Mouse (Mus musculus) limb, embryonic 11.5 days (tissue): ENCODE measurements around the gene Aunip. TPM values are rescaled to one million over a fixed set of nuclear protein-coding genes. Genes with fewer than 3 reads are reported as not detected.

Source experiments
- ATAC-seq: fragments of 200-750 bp; cut with Nextera tagmentation; 2 replicates; pipeline ENCODE4 v1.8.0; 2017; ENCODE audit warnings: low read depth; ENCODE audit not compliant: insufficient number of reproducible peaks, low FRiP score, low TSS enrichment
- DNase-seq: peaks from one replicate; pipeline ENCODE4 v3.0.0-alpha.2; 2015; ENCODE audit warnings: low spot score
- H3K27ac ChIP-seq: fragments of 300-500 bp; sonication (generic); replicated peaks from 2 replicates; pipeline ENCODE4 v1.5.1; 2014; ENCODE audit warnings: low read depth, mild to moderate bottlenecking, low read length
- H3K27me3 ChIP-seq: fragments of 300-500 bp; sonication (generic); 2 replicates; pipeline ENCODE4 v1.6.1; 2014; ENCODE audit warnings: mild to moderate bottlenecking, low read length, mixed read lengths; ENCODE audit not compliant: control insufficient read depth, insufficient read depth
- H3K36me3 ChIP-seq: fragments of 300-500 bp; sonication (generic); 2 replicates; pipeline ENCODE4 v1.6.1; 2014; ENCODE audit warnings: mild to moderate bottlenecking, low read length, moderate library complexity, mixed read lengths; ENCODE audit not compliant: control insufficient read depth, insufficient read depth
- H3K4me1 ChIP-seq: fragments of 300-500 bp; sonication (generic); 2 replicates; pipeline ENCODE4 v1.6.1; 2014; ENCODE audit warnings: low read length, mixed read lengths; ENCODE audit not compliant: control insufficient read depth, insufficient read depth
- H3K4me2 ChIP-seq: fragments of 300-500 bp; sonication (generic); 2 replicates; pipeline ENCODE4 v1.6.1; 2014; ENCODE audit warnings: low read depth, mild to moderate bottlenecking, moderate library complexity; ENCODE audit not compliant: severe bottlenecking
- H3K4me3 ChIP-seq: fragments of 300-500 bp; sonication (generic); 2 replicates; pipeline ENCODE4 v1.5.1; 2014; ENCODE audit warnings: low read depth, low read length
- H3K9ac ChIP-seq: fragments of 300-500 bp; sonication (generic); 2 replicates; pipeline ENCODE4 v1.6.1; 2014; ENCODE audit warnings: mild to moderate bottlenecking, low read length
- H3K9me3 ChIP-seq: fragments of 300-500 bp; sonication (generic); 2 replicates; pipeline ENCODE4 v1.6.1; 2016; ENCODE audit warnings: low read length; ENCODE audit not compliant: control insufficient read depth
- WGBS: fragments of 180-500 bp; shearing (Covaris S2); extraction: QIAGEN DNeasy Blood & Tissue Kit; methylation state at CpG from one replicate; pipeline ENCODE4 v1.1.7; 2014; 5-methylcytosine and 5-hydroxymethylcytosine counted together
- polyA plus RNA-seq: library from polyadenylated mRNA; unstranded; fragments of >200 nt; fragmentation: Nextera tagmentation; extraction: Ambion mirVana; gene quantifications from 2 replicates; pipeline ENCODE4 v1.2.1, GENCODE M21; 2014

Aunip gene
- polyA plus RNA-seq, 1 experiment from 2014 or later, result 10.0 TPM

DNA sequence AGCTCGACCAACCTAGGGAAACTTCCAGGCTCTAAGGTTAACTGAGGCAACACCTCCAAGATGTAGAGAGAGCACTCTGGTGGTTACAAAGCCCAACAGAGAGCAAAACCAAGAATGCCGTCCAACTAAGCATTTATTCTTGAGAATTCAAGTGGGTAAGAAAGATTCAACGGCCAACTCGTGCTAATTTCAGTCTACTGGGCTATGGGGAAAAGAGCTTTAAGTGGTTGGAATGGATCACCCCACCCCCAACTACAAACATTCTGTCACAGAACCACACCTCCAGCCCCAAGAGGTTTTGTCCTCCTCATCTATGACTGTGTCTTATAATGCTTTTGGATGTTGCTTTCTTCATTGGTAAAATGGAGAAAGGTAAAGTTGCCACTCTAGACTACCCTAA lies 22.1 kb downstream of the Aunip start:
- H3K4me3 ChIP-seq, result no peak overlapping the region
- ATAC-seq (no peak), DNase-seq (no peak)
- H3K27me3 ChIP-seq, result no peaks in the 10 kb centered on the region
- peaks cover 10% of the 10 kb centered on the region; the same call in 1 of the 2 replicates for H3K36me3 ChIP-seq
- H3K9me3 ChIP-seq, result no peaks in the 10 kb centered on the region
- peaks cover 15% of the 10 kb centered on the region; the same call in 1 of the 2 replicates for H3K4me1 ChIP-seq
- 88% methylated on average over 4 of the region's 4 CpGs for WGBS
- no peak overlapping the region for H3K27ac ChIP-seq
- H3K4me2 ChIP-seq, result no peak overlapping the region
- no peak overlapping the region for H3K9ac ChIP-seq

GRCm38 (mm10) chr4:134533421-134533820 lies 22.6 kb downstream of the Aunip start:
- 85% methylated on average over 4 of the region's 4 CpGs for WGBS
- no peaks in the 10 kb centered on the region for H3K27me3 ChIP-seq
- peak overlapping the region; percentile 95; the same call in 1 of the 2 replicates for H3K4me2 ChIP-seq
- peaks cover 15% of the 10 kb centered on the region; the same call in 1 of the 2 replicates for H3K4me1 ChIP-seq
- no peak overlapping the region; the same call in 1 of the 2 replicates for H3K9ac ChIP-seq
- no peak overlapping the region for H3K4me3 ChIP-seq
- no peak overlapping the region for H3K27ac ChIP-seq
- no peaks in the 10 kb centered on the region for H3K9me3 ChIP-seq
- DNase-seq, result no peak
- H3K36me3 ChIP-seq, result peaks cover 10% of the 10 kb centered on the region; the same call in 1 of the 2 replicates
- no peak for ATAC-seq

GRCm38 (mm10) chr4:134534124-134534886 lies 23.5 kb downstream of the Aunip start:
- Histone ChIP-seq H3K4me3 (peak overlapping the region; percentile 92), H3K4me1 (peaks cover 15% of the 10 kb centered on the region; the same call in 1 of the 2 replicates), H3K27ac (peak overlapping the region; percentile 71), H3K9ac (peak overlapping the region; percentile 77), H3K4me2 (peak overlapping the region; percentile 95), H3K27me3 (no peaks in the 10 kb centered on the region), H3K9me3 (no peaks in the 10 kb centered on the region), H3K36me3 (peaks cover 6% of the 10 kb centered on the region; the same call in 1 of the 2 replicates)
- peak; percentile 71 for DNase-seq
- WGBS, result under 1% methylated on average over 57 of the region's 57 CpGs
- peak; percentile 40 for ATAC-seq

DNA sequence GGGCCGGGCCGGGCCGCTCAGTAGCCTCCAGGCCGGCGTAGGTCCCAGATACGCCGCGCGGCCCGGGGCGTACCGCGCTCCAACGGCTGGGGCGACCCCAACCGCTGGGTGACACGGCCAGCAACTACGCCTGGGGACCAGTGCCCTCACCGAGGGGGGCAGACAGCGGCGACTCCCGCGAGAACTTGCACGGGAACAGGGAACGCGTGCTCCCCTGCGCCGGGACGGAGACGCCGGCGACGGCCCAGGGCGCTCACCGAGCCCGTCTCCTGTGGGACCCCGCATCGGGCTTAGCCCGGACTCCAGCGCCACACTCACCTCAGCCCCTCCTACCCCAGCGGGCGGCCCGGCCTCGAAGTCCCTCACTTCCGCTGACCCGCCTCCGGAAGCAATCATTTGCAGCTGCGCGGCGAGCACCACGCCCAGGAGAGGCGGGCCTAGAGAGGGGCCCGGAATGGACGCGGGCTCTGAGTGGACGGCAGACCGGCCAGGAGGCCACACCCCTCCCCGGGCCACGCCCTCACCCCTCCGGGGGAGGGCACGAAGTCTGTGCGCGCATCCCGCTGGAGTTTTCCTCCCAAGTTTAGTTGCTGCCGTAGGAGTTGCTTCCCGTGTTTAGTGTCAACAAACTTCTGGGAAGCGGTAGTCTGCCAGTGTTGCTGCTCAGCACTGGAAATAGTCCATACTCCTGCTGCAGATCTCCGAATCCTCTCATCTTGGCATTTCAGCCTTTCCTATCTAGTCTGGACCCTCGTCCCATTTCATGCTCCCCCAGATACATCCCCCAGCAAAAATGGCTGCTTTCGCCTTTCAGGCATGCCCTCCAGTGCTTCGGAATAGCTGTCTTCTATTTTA lies 24.4 kb downstream of the Aunip start, which contains the start of gene Mtfr1l:
Mtfr1l (minus strand) TSS at position 456 of the 855 bp plus-strand sequence.
- Histone ChIP-seq H3K9ac (peak within 1 kb of the TSS; percentile 77), H3K4me2 (peak within 1 kb of the TSS; percentile 95), H3K36me3 (peaks cover 2% of the 10 kb centered on the region; the same call in 1 of the 2 replicates), H3K4me3 (peak within 1 kb of the TSS; percentile 92), H3K9me3 (no peaks in the 10 kb centered on the region), H3K27ac (peak within 1 kb of the TSS; percentile 71), H3K4me1 (peaks cover 15% of the 10 kb centered on the region; the same call in 1 of the 2 replicates), H3K27me3 (no peaks in the 10 kb centered on the region)
- ATAC-seq, result peak; percentile 96
- under 1% methylated on average over 68 of the region's 71 CpGs for WGBS
- peak; percentile 97 for DNase-seq

GRCm38 (mm10) chr4:134535787-134536151 lies 25.0 kb downstream of the Aunip start:
- DNase-seq (no peak), ATAC-seq (no peak)
- peaks cover 15% of the 10 kb centered on the region; the same call in 1 of the 2 replicates for H3K4me1 ChIP-seq
- no peaks in the 10 kb centered on the region for H3K9me3 ChIP-seq
- H3K9ac ChIP-seq, result peak overlapping the region; percentile 40
- peak overlapping the region; percentile 95 for H3K4me2 ChIP-seq
- peak overlapping the region; percentile 92 for H3K4me3 ChIP-seq
- H3K27ac ChIP-seq, result no peak overlapping the region; the same call in 1 of the 2 replicates
- H3K36me3 ChIP-seq, result peaks cover 2% of the 10 kb centered on the region; the same call in 1 of the 2 replicates
- WGBS, result 14% methylated on average over 8 of the region's 8 CpGs
- no peaks in the 10 kb centered on the region for H3K27me3 ChIP-seq

- Histone ChIP-seq H3K4me1 (peaks cover 8% of the 10 kb centered on the region; the same call in 1 of the 2 replicates), H3K9me3 (no peaks in the 10 kb centered on the region), H3K4me3 (no peak overlapping the region), H3K27me3 (no peaks in the 10 kb centered on the region), H3K36me3 (no peaks in the 10 kb centered on the region; the same call in 1 of the 2 replicates), H3K27ac (no peak overlapping the region), H3K9ac (no peak overlapping the region), H3K4me2 (no peak overlapping the region)
- no peak for ATAC-seq
- WGBS, result 86% methylated on average over 10 of the region's 10 CpGs
- DNase-seq, result no peak
Measured at GRCm38 (mm10) chr4:134538997-134539580, 28.3 kb downstream of the Aunip start.

- DNase-seq (no peak), ATAC-seq (peak; percentile 32; the same call in 1 of the 2 replicates)
- Histone ChIP-seq H3K9me3 (no peaks in the 10 kb centered on the region), H3K4me1 (0 out of 2 replicates have a peak, but pooled peaks cover 4% of the 10 kb centered on the region), H3K36me3 (peaks cover 4% of the 10 kb centered on the region; the same call in 1 of the 2 replicates), H3K9ac (no peak overlapping the region), H3K27me3 (no peaks in the 10 kb centered on the region), H3K4me3 (no peak overlapping the region), H3K4me2 (no peak overlapping the region), H3K27ac (no peak overlapping the region)
- WGBS, result 86% methylated on average over 9 of the region's 9 CpGs
Measured at GRCm38 (mm10) chr4:134542726-134543125, 31.9 kb downstream of the Aunip start.
